Mouse (Mus musculus) intestine, embryonic 14.5 days (tissue): ENCODE measurements around the gene Commd1. TPM values are rescaled to one million over a fixed set of nuclear protein-coding genes. Genes with fewer than 3 reads are reported as not detected.

Source experiments
- ATAC-seq: fragments of 200-750 bp; cut with Nextera tagmentation; replicated peaks from 2 replicates; pipeline ENCODE4 v1.8.0; 2017; ENCODE audit warnings: low read depth, moderate number of reproducible peaks, moderate TSS enrichment, moderate library complexity; ENCODE audit not compliant: low FRiP score, low TSS enrichment
- DNase-seq: peaks from one replicate; pipeline ENCODE4 v3.0.0-alpha.2; 2018; ENCODE audit warnings: low spot score
- H3K27ac ChIP-seq: fragments of 300-500 bp; sonication (generic); 2 replicates; pipeline ENCODE4 v1.5.1; 2014; ENCODE audit warnings: low read depth, mild to moderate bottlenecking, control low read depth
- H3K27me3 ChIP-seq: fragments of 300-500 bp; sonication (generic); replicated peaks from 2 replicates; pipeline ENCODE4 v1.6.1; 2014; ENCODE audit warnings: low read length, control low read depth; ENCODE audit not compliant: control insufficient read depth, insufficient read depth
- H3K36me3 ChIP-seq: fragments of 300-500 bp; sonication (generic); 2 replicates; pipeline ENCODE4 v1.6.1; 2014; ENCODE audit warnings: low read length, control low read depth; ENCODE audit not compliant: control insufficient read depth, insufficient read depth
- H3K4me1 ChIP-seq: fragments of 300-500 bp; sonication (generic); replicated peaks from 2 replicates; pipeline ENCODE4 v1.6.1; 2014; ENCODE audit warnings: low read length, control low read depth, mixed read lengths; ENCODE audit not compliant: control insufficient read depth, insufficient read depth
- H3K4me2 ChIP-seq: fragments of 300-500 bp; sonication (generic); 2 replicates; pipeline ENCODE4 v1.6.1; 2014; ENCODE audit warnings: low read length
- H3K4me3 ChIP-seq: fragments of 300-500 bp; sonication (generic); 2 replicates; pipeline ENCODE4 v1.5.1; 2014; ENCODE audit warnings: low read depth, low read length, control low read depth, mixed read lengths
- H3K9ac ChIP-seq: fragments of 300-500 bp; sonication (generic); 2 replicates; pipeline ENCODE4 v1.6.1; 2014; ENCODE audit warnings: mild to moderate bottlenecking, low read length
- H3K9me3 ChIP-seq: fragments of 300-500 bp; sonication (generic); 2 replicates; pipeline ENCODE4 v1.6.1; 2016; ENCODE audit warnings: low read length, control low read depth; ENCODE audit not compliant: control insufficient read depth
- WGBS: fragments of 180-500 bp; shearing (Covaris S2); extraction: QIAGEN DNeasy Blood & Tissue Kit; methylation state at CpG from one replicate; pipeline ENCODE4 v1.1.7; 2014; 5-methylcytosine and 5-hydroxymethylcytosine counted together
- polyA plus RNA-seq: library from polyadenylated mRNA; unstranded; fragments of >200 nt; fragmentation: Nextera tagmentation; extraction: Ambion mirVana; gene quantifications from 2 replicates; pipeline ENCODE4 v1.2.1, GENCODE M21; 2014

Gene Commd1
- polyA plus RNA-seq, 1 experiment from 2014 or later = 411 TPM

GRCm38 (mm10) chr11:22930129-22930528 lies 52.1 kb downstream of the Commd1 start:
- H3K27me3 ChIP-seq = no peaks in the 10 kb centered on the region
- no peak overlapping the region for H3K27ac ChIP-seq
- H3K9ac ChIP-seq = no peak overlapping the region
- 74% methylated on average over 2 of the region's 2 CpGs for WGBS
- no peak overlapping the region for H3K4me2 ChIP-seq
- DNase-seq (no peak), ATAC-seq (no peak)
- no peaks in the 10 kb centered on the region for H3K9me3 ChIP-seq
- H3K4me3 ChIP-seq = no peak overlapping the region
- H3K36me3 ChIP-seq = no peaks in the 10 kb centered on the region
- no peaks in the 10 kb centered on the region for H3K4me1 ChIP-seq

GRCm38 (mm10) chr11:22928586-22929169 lies 53.5 kb downstream of the Commd1 start:
- Histone ChIP-seq H3K27ac (no peak overlapping the region), H3K36me3 (no peaks in the 10 kb centered on the region), H3K9ac (no peak overlapping the region), H3K4me2 (no peak overlapping the region), H3K27me3 (no peaks in the 10 kb centered on the region), H3K4me3 (no peak overlapping the region), H3K4me1 (no peaks in the 10 kb centered on the region), H3K9me3 (no peaks in the 10 kb centered on the region)
- ATAC-seq (no peak), DNase-seq (no peak)
- 67% methylated on average over 8 of the region's 8 CpGs for WGBS

- Histone ChIP-seq H3K36me3 (no peaks in the 10 kb centered on the region), H3K4me1 (no peaks in the 10 kb centered on the region), H3K4me2 (no peak overlapping the region), H3K9me3 (no peaks in the 10 kb centered on the region), H3K27ac (no peak overlapping the region), H3K4me3 (no peak overlapping the region), H3K9ac (no peak overlapping the region), H3K27me3 (no peaks in the 10 kb centered on the region)
- DNase-seq = no peak
- no peak for ATAC-seq
- WGBS = 89% methylated on average over 2 of the region's 2 CpGs
Measured at GRCm38 (mm10) chr11:22923606-22924005, 58.6 kb downstream of the Commd1 start.

GRCm38 (mm10) chr11:22922546-22922945 lies 59.6 kb downstream of the Commd1 start:
- no peak overlapping the region for H3K27ac ChIP-seq
- ATAC-seq = no peak
- H3K36me3 ChIP-seq = no peaks in the 10 kb centered on the region
- DNase-seq = no peak
- H3K4me3 ChIP-seq = no peak overlapping the region
- H3K4me1 ChIP-seq = no peaks in the 10 kb centered on the region
- no peaks in the 10 kb centered on the region for H3K9me3 ChIP-seq
- H3K4me2 ChIP-seq = no peak overlapping the region
- no peak overlapping the region for H3K9ac ChIP-seq
- 80% methylated on average over 2 of the region's 2 CpGs for WGBS
- no peaks in the 10 kb centered on the region for H3K27me3 ChIP-seq

GRCm38 (mm10) chr11:22919336-22919735 lies 62.8 kb downstream of the Commd1 start:
- WGBS = 71% methylated on average over 2 of the region's 2 CpGs
- ATAC-seq (no peak), DNase-seq (no peak)
- H3K4me3 ChIP-seq = no peak overlapping the region
- H3K27me3 ChIP-seq = no peaks in the 10 kb centered on the region
- no peak overlapping the region for H3K27ac ChIP-seq
- no peak overlapping the region for H3K4me2 ChIP-seq
- no peaks in the 10 kb centered on the region for H3K9me3 ChIP-seq
- no peak overlapping the region for H3K9ac ChIP-seq
- H3K4me1 ChIP-seq = no peaks in the 10 kb centered on the region
- H3K36me3 ChIP-seq = no peaks in the 10 kb centered on the region

GRCm38 (mm10) chr11:22917786-22918185 lies 64.4 kb downstream of the Commd1 start:
- Histone ChIP-seq H3K4me2 (no peak overlapping the region), H3K36me3 (no peaks in the 10 kb centered on the region), H3K4me3 (no peak overlapping the region), H3K4me1 (no peaks in the 10 kb centered on the region), H3K9ac (no peak overlapping the region), H3K27me3 (no peaks in the 10 kb centered on the region), H3K9me3 (no peaks in the 10 kb centered on the region), H3K27ac (no peak overlapping the region)
- WGBS = 83% methylated on average over 7 of the region's 7 CpGs
- DNase-seq (no peak), ATAC-seq (no peak)

GRCm38 (mm10) chr11:22913744-22914143 lies 68.4 kb downstream of the Commd1 start:
- no peak overlapping the region for H3K4me2 ChIP-seq
- H3K4me1 ChIP-seq = no peaks in the 10 kb centered on the region
- DNase-seq (no peak), ATAC-seq (no peak)
- WGBS = 86% methylated on average over 4 of the region's 4 CpGs
- H3K9me3 ChIP-seq = no peaks in the 10 kb centered on the region
- no peak overlapping the region for H3K4me3 ChIP-seq
- no peak overlapping the region for H3K9ac ChIP-seq
- H3K27ac ChIP-seq = no peak overlapping the region
- H3K27me3 ChIP-seq = no peaks in the 10 kb centered on the region
- H3K36me3 ChIP-seq = no peaks in the 10 kb centered on the region

GRCm38 (mm10) chr11:22911831-22912230 lies 70.4 kb downstream of the Commd1 start:
- DNase-seq (no peak), ATAC-seq (no peak)
- H3K9me3 ChIP-seq = no peaks in the 10 kb centered on the region
- H3K9ac ChIP-seq = no peak overlapping the region
- H3K36me3 ChIP-seq = no peaks in the 10 kb centered on the region
- no peaks in the 10 kb centered on the region for H3K4me1 ChIP-seq
- no peaks in the 10 kb centered on the region for H3K27me3 ChIP-seq
- no peak overlapping the region for H3K4me2 ChIP-seq
- H3K4me3 ChIP-seq = no peak overlapping the region
- 86% methylated on average over 7 of the region's 7 CpGs for WGBS
- no peak overlapping the region for H3K27ac ChIP-seq

- no peak for ATAC-seq
- Histone ChIP-seq H3K4me2 (no peak overlapping the region), H3K4me1 (no peaks in the 10 kb centered on the region), H3K9me3 (no peaks in the 10 kb centered on the region), H3K9ac (no peak overlapping the region), H3K27ac (no peak overlapping the region), H3K36me3 (no peaks in the 10 kb centered on the region), H3K27me3 (no peaks in the 10 kb centered on the region), H3K4me3 (no peak overlapping the region)
- no peak for DNase-seq
Measured at GRCm38 (mm10) chr11:22906453-22906865, 75.7 kb downstream of the Commd1 start.
